Mouse (Mus musculus) limb, embryonic 14.5 days (tissue): Measurements from ENCODE around the gene Gcn1l1. TPM values are rescaled to one million over a fixed set of nuclear protein-coding genes. Genes with fewer than 3 reads are reported as not detected.

Source experiments
- ATAC-seq: fragments of 200-750 bp; cut with Nextera tagmentation; 2 replicates; pipeline ENCODE4 v1.8.0; 2017; ENCODE audit warnings: low read depth, moderate number of reproducible peaks, moderate TSS enrichment; ENCODE audit not compliant: low FRiP score
- DNase-seq: peaks from one replicate; pipeline ENCODE4 v3.0.0-alpha.2; 2015; ENCODE audit warnings: low spot score
- H3K27ac ChIP-seq: fragments of 300-500 bp; sonication (generic); replicated peaks from 2 replicates; pipeline ENCODE4 v1.5.1; 2014; ENCODE audit warnings: low read depth, mild to moderate bottlenecking, low read length, moderate library complexity, mixed read lengths
- H3K27me3 ChIP-seq: fragments of 300-500 bp; sonication (generic); 2 replicates; pipeline ENCODE4 v1.6.1; 2014; ENCODE audit warnings: low read length, mixed read lengths; ENCODE audit not compliant: control insufficient read depth, insufficient read depth
- H3K36me3 ChIP-seq: fragments of 300-500 bp; sonication (generic); 2 replicates; pipeline ENCODE4 v1.6.1; 2014; ENCODE audit warnings: mild to moderate bottlenecking, low read length, moderate library complexity, mixed read lengths; ENCODE audit not compliant: control insufficient read depth, insufficient read depth
- H3K4me1 ChIP-seq: fragments of 300-500 bp; sonication (generic); 2 replicates; pipeline ENCODE4 v1.6.1; 2014; ENCODE audit warnings: antibody characterized with exemption, low read length, mixed read lengths; ENCODE audit not compliant: control insufficient read depth, insufficient read depth
- H3K4me2 ChIP-seq: fragments of 300-500 bp; sonication (generic); replicated peaks from 2 replicates; pipeline ENCODE4 v1.6.1; 2014; ENCODE audit warnings: low read depth, mild to moderate bottlenecking, low read length, moderate library complexity; ENCODE audit not compliant: severe bottlenecking
- H3K4me3 ChIP-seq: fragments of 300-500 bp; sonication (generic); replicated peaks from 2 replicates; pipeline ENCODE4 v1.5.1; 2014; ENCODE audit warnings: low read length
- H3K9ac ChIP-seq: fragments of 300-500 bp; sonication (generic); 2 replicates; pipeline ENCODE4 v1.6.1; 2014; ENCODE audit warnings: mild to moderate bottlenecking, low read depth, low read length, moderate library complexity; ENCODE audit not compliant: severe bottlenecking
- H3K9me3 ChIP-seq: fragments of 300-500 bp; sonication (generic); 2 replicates; pipeline ENCODE4 v1.6.1; 2016; ENCODE audit warnings: low read length; ENCODE audit not compliant: control insufficient read depth
- POLR2A ChIP-seq: fragments of 200-500 bp; IDR thresholded peaks from 2 replicates; pipeline ENCODE4 v1.8.0; 2012; ENCODE audit warnings: inconsistent platforms, mild to moderate bottlenecking, moderate library complexity, borderline replicate concordance; ENCODE audit not compliant: insufficient read depth, insufficient read length; ENCODE audit errors: extremely low read depth
- WGBS: fragments of 180-500 bp; shearing (Covaris S2); extraction: QIAGEN DNeasy Blood & Tissue Kit; methylation state at CpG from one replicate; pipeline ENCODE4 v1.1.7; 2014; 5-methylcytosine and 5-hydroxymethylcytosine counted together
- polyA plus RNA-seq, 2 experiments: library from polyadenylated mRNA; depleted of rRNA in 1 of 2; stranded (reverse) in 1 of 2; unstranded in 1 of 2; fragments of >200 nt; fragmentation: Nextera tagmentation in 1 of 2; extraction: Ambion mirVana in 1 of 2; gene quantifications; 2 replicates each; pipeline versions ENCODE4 v1.2.1 to v1.2.3; 2012 to 2014

Gene Gcn1l1
- polyA plus RNA-seq, 2 experiments = 42.8 to 47.0 TPM

- no peaks in the 10 kb centered on the region for H3K27me3 ChIP-seq
- H3K4me1 ChIP-seq = peaks cover 40% of the 10 kb centered on the region
- no peak for ATAC-seq
- H3K36me3 ChIP-seq = peaks cover 8% of the 10 kb centered on the region; the same call in 1 of the 2 replicates
- H3K27ac ChIP-seq = no peak overlapping the region
- WGBS = 63% methylated on average over 17 of the region's 21 CpGs
- no peak for TF ChIP-seq POLR2A
- H3K4me3 ChIP-seq = no peak overlapping the region
- H3K9ac ChIP-seq = no peak overlapping the region
- no peak for DNase-seq
- no peaks in the 10 kb centered on the region for H3K9me3 ChIP-seq
- no peak overlapping the region for H3K4me2 ChIP-seq
Measured at GRCm38 (mm10) chr5:115520325-115520869, 44.7 kb upstream of the Gcn1l1 start.

- no peak overlapping the region for H3K4me2 ChIP-seq
- no peak for DNase-seq
Measured at GRCm38 (mm10) chr5:115521553-115522461, 43.2 kb upstream of the Gcn1l1 start.

GRCm38 (mm10) chr5:115522531-115522930 is 42.5 kb upstream of the Gcn1l1 start:
- Histone ChIP-seq H3K4me3 (no peak overlapping the region), H3K36me3 (peaks cover 3% of the 10 kb centered on the region; the same call in 1 of the 2 replicates), H3K9ac (no peak overlapping the region), H3K27me3 (no peaks in the 10 kb centered on the region), H3K4me2 (no peak overlapping the region), H3K4me1 (peaks cover 49% of the 10 kb centered on the region), H3K9me3 (no peaks in the 10 kb centered on the region), H3K27ac (peak overlapping the region; percentile 63; the same call in 1 of the 2 replicates)
- DNase-seq (no peak), ATAC-seq (no peak)
- TF ChIP-seq POLR2A = no peak
- WGBS = 76% methylated on average over 4 of the region's 4 CpGs

More at GRCm38 (mm10) chr5:115521553-115522461, 43.2 kb upstream of the Gcn1l1 start:
- peak overlapping the region; percentile 59 for H3K27ac ChIP-seq
- H3K9me3 ChIP-seq = no peaks in the 10 kb centered on the region
- WGBS = 45% methylated on average over 19 of the region's 21 CpGs
- H3K27me3 ChIP-seq = no peaks in the 10 kb centered on the region
- TF ChIP-seq POLR2A = no peak
- H3K9ac ChIP-seq = no peak overlapping the region
- peak; percentile 39; the same call in 1 of the 2 replicates for ATAC-seq
- peaks cover 49% of the 10 kb centered on the region for H3K4me1 ChIP-seq
- no peak overlapping the region for H3K4me3 ChIP-seq
- peaks cover 3% of the 10 kb centered on the region; the same call in 1 of the 2 replicates for H3K36me3 ChIP-seq

- Histone ChIP-seq H3K4me2 (no peak overlapping the region), H3K27me3 (no peaks in the 10 kb centered on the region), H3K9ac (no peak overlapping the region), H3K9me3 (no peaks in the 10 kb centered on the region), H3K36me3 (peaks cover 3% of the 10 kb centered on the region; the same call in 1 of the 2 replicates), H3K27ac (no peak overlapping the region; the same call in 1 of the 2 replicates), H3K4me1 (peaks cover 49% of the 10 kb centered on the region), H3K4me3 (no peak overlapping the region)
- ATAC-seq (no peak), DNase-seq (no peak)
- no peak for TF ChIP-seq POLR2A
- WGBS = 65% methylated on average over 15 of the region's 15 CpGs
Measured at GRCm38 (mm10) chr5:115522981-115523499, 42.0 kb upstream of the Gcn1l1 start.

GRCm38 (mm10) chr5:115523971-115524370 is 41.1 kb upstream of the Gcn1l1 start:
- Histone ChIP-seq H3K36me3 (0 out of 2 replicates have a peak, but pooled peaks cover 3% of the 10 kb centered on the region), H3K4me1 (peaks cover 50% of the 10 kb centered on the region), H3K9ac (peak overlapping the region; percentile 26; the same call in 1 of the 2 replicates), H3K4me2 (peak overlapping the region; percentile 36), H3K4me3 (0 out of 2 replicates have a peak overlapping the region, but pooled peaks have one; percentile 13), H3K27me3 (no peaks in the 10 kb centered on the region), H3K9me3 (no peaks in the 10 kb centered on the region), H3K27ac (peak overlapping the region; percentile 71)
- DNase-seq (no peak), ATAC-seq (peak; percentile 48; the same call in 1 of the 2 replicates)
- no peak for TF ChIP-seq POLR2A
- WGBS = 8% methylated on average over 15 of the region's 15 CpGs
